Mouse (Mus musculus) gastrocnemius, postnatal 14 days (tissue): ENCODE results near the gene Mtmr3. TPM values are rescaled to one million over a fixed set of nuclear protein-coding genes. Genes with fewer than 3 reads are reported as not detected.

ENCODE experiments used
- DNase-seq: peaks from one replicate; pipeline ENCODE4 v3.0.0; 2021; ENCODE audit warnings: mixed read lengths
- intact Hi-C: fragments of 180-260 bp; cut with DNase I; formaldehyde crosslinking; loops from one replicate; pipeline ENCODE4 v1.15.1; 2025; ENCODE audit warnings: low total_unique reads
- long read RNA-seq, 2 experiments: library from polyadenylated mRNA; stranded (forward); transcript quantifications; one replicate each; pipeline ENCODE4 v2.0.0; 2021
- total RNA-seq, 2 experiments: library from RNA; stranded (reverse); gene quantifications; 2 replicates each; pipeline ENCODE4 v1.2.3; 2021

Gene Mtmr3
- total RNA-seq = 10 to 100 TPM; 35.3 to 36.5 TPM
- long read RNA-seq, experiment 1, full-length matches to known transcripts = 1 of 35 reads
- long read RNA-seq, experiment 1, partial matches to known transcripts = 4 of 35 reads
- long read RNA-seq, experiment 1, other reads (novel, unspliced or antisense) = 30 of 35 reads
- long read RNA-seq, experiment 2, full-length matches to known transcripts = 4 of 36 reads
- long read RNA-seq, experiment 2, partial matches to known transcripts = 6 of 36 reads
- long read RNA-seq, experiment 2, other reads (novel, unspliced or antisense) = 26 of 36 reads

DNA sequence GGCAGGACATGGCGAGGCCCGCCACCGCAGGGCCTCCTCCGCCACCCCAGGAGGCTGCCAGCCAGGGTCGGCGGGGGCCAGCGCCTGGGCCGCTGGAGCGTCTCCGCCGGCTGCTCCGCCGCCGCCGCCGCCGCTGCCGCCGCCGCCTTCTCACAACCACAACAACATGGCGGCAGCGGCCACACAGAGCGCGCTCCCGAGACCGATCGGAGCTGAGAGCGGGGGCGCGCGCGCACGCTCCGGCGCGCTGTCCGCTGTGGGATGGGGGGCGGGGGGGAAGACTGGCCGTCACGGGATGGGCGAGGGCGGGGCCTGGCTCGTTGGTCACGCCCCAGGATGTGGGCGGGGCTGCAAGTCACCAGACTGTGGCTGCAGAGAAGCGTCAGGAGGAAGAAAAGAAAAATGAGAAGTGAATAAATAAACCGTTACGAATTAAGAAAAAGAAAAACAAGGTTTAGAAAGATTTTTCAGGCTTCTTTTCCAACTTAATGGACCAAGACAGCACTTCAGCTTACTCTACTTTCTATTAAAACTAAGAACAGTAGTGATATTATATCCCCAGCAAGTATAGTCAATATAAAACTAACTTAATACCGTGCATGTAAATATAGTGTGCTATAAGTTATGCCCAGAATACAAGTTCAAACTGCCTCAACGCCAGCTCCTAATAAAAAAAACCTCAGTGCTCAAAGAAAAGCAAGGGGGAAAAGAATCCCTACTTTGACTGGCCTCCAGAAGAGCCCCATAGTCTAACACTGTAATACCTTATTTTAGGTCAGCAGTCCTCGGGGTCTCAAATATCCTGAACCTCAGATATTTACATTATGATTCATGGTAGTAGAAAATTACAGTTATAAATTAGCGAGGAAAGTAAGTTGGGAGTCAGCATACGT, at the start of gene Mtmr3:
TSS of gene Mtmr3 (minus strand) at position 256 of the 893 bp plus-strand sequence.
- peak; percentile 97 for DNase-seq
- intact Hi-C loops = no loop called here

DNA sequence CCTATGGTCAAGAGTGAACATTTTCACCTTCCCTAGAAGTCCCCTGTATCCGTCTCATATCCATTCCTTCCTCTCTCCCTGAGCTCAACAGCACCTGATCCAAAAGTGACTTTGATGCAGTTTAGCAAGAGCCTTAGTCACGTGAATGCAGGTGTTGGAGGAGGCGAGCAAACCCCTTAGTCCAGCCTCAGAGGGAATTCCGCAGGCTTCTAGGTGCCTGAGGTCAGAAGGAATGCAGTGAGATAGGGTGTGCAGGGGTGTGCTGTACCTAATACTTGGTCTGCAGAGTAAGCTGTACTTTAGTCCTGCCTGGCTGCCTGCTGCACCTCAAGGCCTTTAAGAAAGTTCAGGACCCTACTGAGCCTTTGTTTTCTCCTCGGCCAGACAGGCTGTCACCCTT, 49.1 kb upstream of the Mtmr3 start:
- DNase-seq = no peak
- intact Hi-C loops = no loop called here

DNA sequence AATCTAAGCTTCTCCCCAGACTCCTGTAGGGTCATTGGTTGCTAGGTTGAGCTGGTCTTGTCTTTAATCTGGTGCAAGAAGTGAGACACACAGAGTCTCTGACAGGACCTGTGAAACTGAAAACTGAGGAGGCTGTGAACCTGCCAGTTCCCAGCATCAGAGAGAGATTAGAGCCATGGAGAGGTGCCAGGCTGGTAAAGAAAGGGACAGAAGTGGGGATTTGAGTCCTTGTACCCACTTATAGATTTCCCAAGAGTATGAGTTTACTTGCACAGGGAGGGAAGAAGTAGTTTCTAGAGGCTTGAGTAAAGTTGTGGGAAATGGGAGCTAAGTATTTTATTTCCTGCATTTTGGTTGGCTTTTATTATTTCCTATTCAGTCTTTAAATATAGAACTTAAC, 46.5 kb upstream of the Mtmr3 start:
- no peak for DNase-seq
- intact Hi-C loops = no loop called here

DNA sequence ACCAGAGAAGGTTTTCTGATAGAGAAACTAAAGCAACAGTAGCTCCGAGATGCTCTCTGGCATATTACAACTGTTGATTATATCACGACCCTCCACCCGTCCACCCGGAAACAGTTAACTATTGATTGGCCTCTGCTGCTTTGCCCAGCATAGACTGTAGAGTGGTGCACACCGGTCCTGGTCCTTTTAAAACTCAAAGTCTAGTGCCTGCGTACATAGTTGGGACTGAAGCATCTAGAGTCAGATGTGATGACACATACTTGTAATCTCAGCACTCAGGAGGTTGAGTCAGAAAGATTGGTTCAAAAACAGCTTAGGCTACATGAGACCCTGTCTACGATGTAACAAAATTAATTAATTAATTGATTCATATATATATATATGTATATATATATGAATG, 43.6 kb upstream of the Mtmr3 start:
- no peak for DNase-seq
- intact Hi-C loops = no loop called here

DNA sequence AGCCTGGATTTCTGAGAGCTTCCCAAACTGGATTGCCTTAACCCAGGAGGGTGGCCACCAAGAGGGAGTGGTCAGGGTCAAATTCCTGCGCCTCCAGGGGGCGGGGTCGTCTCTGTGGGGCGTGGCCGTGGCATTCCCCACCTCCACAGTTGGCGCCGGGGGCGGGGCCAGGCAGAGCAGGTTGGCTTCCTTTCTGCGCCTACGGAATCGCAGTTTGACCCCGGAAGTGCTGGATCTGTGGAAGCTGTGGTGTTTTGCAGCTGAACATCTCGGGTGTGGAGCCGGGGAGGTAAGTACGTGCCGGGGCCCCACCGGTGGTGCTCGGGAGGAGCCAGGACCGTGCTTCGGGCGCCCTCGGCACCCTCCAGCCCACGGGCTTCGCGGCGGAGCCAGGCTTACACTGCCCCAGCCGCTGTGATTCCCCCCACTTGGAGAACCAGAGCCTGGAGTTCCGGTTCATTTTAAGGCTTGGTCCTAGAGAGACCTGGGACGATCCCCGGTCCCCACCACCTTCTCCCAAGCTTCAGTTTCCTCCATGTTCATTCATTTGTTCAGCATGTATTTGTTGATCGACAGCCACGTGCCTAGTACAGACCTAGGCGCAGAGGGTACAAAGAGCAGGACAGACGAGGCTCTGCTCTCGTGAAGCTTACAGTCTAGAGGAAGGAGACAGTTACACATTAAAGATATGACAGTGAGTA, 43.0 kb upstream of the Mtmr3 start, which contains the start of gene Ascc2:
TSS of gene Ascc2 (plus strand) at position 214 of the 701 bp plus-strand sequence.
- peak; percentile 97 for DNase-seq
- intact Hi-C loops = no loop called here

DNA sequence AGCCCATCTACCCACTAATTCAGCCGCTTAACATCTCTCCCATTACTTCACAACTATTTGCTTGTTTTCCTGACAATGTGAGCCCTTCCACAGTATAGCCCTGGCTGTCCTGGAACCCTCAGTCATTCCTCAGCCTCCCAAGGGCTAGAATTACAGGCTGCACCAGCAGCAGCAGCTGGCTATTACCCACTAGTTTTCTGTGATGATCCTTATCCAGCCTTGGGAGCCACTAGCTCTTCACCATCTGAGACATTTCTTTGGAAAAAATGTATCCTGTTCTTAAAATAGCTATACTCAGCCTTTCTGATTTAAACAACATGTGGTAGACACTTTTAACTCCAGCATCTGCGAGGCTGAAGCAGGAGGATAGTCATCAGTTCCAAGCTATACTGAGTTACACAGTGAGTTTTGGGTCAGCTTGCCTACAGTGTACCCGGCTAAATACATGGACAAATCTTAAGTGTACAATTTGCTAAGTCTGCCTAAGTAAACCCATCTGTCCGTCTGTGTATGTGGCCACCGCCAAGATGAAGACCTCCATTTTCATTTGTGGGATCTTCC, 42.2 kb upstream of the Mtmr3 start:
- intact Hi-C loops = no loop called here

DNA sequence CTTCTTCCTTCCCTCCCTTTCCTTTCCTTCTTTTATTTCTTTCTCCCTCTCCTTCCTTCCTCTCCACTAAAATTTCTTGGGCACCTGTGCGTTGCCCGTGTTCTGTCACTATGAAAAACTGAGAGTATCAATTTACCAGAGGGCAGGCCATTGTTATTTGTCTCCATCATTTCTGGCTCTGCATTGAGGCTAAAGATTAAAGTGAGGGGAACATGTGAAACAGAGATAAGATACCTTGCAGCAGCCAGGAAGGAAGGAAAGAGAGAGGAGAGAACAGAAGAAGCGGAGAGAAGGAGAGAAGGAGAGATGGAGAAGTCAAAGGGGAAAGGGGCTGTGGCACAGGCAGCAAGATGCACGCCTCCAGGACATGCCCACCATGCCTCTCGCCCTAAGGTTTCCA, 39.7 kb upstream of the Mtmr3 start:
- intact Hi-C loops = no loop called here
- DNase-seq = no peak

More for the DNA sequence above, 42.2 kb upstream of the Mtmr3 start:
- DNase-seq = no peak

DNA sequence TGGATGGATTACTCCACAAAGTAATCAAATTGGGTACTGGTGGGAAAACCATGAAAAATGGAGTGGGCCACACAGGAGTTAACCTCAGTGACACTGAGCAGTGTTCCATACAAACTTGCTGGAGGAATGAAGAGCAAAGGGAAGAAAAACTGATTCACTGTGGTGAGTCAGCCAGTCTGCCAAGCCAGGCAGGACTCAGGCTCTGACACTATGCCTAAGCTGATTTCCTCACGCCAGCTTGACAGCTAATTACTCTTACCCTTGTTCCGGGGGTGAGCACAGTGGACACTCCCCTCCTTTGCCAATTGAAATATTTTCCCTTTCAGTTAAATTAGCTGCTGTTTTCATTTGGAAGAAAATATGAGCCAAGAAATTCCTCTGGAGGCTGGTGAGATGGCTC, 38.8 kb upstream of the Mtmr3 start:
- no peak for DNase-seq
- intact Hi-C loops = no loop called here

DNA sequence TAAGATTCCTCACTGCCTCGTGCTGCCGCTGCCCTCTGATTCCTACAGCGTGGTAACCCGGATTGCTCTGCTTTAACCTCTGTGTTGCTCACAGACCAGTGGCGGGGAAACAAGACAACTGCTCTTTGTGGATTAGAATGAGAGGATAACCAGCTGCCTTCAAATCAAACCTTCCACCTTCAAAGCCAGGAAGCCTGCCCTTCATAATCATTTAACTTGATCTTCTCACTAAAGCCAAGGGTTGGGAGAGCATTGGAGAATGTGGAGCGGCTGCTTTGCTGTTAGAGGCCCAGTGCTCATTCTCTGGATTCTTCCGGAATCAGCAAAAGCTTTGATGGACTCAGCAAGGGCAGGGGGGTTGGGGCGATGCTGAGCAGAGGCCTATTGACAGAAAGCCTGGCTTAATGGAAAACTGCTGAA, 35.2 kb upstream of the Mtmr3 start:
- intact Hi-C loops = no loop called here

DNA sequence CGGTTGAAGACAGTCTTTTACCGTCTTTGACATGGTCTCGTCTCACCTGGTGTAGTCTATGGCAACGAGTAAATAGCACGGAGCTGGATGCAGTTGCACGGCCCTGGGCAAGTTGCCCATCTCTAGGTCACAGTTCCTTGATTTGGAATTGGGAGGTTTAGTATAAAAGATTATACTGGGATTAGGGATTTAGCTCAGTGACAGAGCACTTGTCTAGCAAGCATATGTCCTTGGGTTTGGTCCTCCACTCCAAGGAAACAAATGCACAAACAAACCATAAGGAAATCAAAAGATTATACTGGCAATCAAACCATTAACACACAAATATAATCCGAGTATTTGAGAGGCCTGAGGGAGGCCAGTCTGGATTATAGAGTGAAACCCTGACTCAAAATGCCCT, 33.0 kb upstream of the Mtmr3 start:
- intact Hi-C loops = no loop called here

More for the DNA sequence above, 35.2 kb upstream of the Mtmr3 start:
- no peak for DNase-seq

DNA sequence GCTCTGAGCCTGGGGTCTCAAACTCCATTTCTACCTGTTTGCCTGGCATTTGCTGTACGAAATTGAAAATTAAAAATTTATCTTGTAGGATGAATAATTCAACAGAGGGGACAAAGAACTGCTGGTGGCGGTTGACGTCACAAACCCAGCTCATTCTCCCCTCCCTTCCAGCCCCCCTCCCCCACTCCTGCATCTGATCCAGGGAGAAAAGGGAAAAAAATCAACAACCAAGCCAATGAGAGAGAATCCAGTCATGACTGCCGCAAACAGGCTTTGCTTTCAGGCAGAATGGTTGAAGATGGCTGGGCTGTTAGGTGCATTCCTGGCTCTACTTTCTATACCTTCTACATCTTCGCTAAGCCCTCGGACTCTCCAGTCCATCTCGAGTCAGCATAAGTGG, 31.3 kb upstream of the Mtmr3 start:
- DNase-seq = no peak
- intact Hi-C loops = no loop called here

More for the DNA sequence above, 33.0 kb upstream of the Mtmr3 start:
- no peak for DNase-seq

DNA sequence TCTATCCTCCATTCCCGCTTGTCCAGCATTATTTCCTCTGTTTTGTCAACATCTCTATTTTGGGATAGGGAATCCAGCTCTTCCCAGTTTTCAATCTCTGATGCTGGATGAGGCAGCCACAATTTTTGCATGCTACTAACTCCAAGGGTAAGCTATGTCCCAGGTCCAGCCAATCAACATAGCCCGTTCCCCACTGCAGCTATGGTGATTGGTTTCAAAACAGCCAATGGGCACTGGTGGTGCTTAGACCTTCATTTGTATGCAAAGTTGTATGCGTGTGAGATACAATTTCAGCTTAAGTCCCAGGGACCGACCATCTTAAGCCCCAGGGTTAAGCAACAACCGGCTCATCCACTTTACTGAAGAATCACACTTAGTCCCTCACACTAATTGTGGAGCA, 28.3 kb upstream of the Mtmr3 start:
- DNase-seq = no peak
- intact Hi-C loops = no loop called here

DNA sequence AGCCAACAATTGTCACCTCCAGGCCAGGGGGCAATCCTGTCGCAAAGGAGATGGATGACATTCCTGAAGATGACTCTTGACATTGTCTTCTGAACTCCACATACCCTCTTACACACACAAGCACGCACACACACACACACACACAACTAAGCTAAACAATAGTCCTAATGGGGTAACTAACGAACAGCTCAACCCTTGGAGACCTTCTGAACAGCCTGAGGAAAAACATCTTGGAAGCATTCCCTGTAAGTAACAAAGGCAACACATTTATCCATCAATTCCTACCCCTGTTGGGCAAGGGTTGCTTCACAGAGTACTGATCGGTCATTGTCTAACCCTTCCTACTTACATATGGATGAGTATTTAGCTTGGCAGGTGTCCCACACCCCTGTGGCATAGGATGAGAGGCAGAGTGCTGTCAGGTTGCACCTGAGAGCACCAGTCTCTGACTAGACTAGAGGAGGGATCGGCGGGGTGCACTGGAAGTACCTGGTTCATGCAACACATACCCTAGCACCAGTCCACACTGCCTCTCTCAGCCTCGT, 27.9 kb upstream of the Mtmr3 start:
- intact Hi-C loops = no loop called here
- no peak for DNase-seq

DNA sequence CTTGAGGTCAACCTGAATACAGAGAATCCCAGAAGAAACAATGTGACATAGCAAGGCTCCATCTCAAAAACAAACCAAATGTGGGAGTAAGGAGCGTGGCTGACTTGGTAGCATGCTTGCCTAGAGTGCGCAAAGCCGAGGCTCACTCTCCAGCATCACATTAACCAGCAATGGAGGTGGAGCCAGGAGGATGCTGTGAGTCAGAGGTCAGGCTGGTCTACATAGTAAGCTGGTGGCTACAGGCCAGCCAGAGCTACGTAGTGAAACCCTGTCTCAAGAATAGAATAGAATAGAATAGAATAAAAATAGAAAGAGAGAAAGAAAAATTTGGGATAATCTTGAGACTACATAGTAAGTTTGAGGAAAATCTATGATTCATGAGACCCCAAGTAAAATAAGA, 27.2 kb upstream of the Mtmr3 start:
- intact Hi-C loops = no loop called here
- DNase-seq = no peak

DNA sequence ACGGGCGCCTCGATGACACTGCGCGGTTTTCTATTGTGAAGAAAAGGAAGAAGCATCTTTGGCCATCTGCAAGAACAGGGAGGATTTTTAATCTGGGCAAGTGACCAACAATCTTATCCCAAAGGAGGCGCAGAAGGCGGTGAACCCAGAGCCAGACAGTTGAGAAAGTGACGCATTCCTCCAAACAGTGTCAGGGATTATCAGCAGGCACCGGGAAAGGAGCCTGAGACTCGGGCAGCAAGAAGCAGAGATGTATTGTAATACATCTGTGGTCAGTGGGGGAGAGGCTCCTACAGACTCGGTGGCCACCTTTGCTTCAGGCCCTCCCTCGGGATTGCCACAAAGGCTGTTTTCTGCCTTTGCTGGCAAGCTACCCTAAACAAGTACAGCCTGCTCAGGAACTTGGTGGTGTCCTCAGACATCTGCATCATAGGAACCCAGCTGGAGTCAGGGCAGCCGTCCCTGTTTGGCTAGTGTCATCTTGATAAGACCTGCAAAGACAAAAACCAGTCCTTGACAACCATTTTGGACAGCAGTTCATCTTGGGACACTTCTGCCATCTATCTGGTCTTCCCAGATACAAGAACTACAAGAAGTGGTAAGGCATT, 25.9 kb upstream of the Mtmr3 start:
- DNase-seq = peak; percentile 33
- intact Hi-C loops = no loop called here

DNA sequence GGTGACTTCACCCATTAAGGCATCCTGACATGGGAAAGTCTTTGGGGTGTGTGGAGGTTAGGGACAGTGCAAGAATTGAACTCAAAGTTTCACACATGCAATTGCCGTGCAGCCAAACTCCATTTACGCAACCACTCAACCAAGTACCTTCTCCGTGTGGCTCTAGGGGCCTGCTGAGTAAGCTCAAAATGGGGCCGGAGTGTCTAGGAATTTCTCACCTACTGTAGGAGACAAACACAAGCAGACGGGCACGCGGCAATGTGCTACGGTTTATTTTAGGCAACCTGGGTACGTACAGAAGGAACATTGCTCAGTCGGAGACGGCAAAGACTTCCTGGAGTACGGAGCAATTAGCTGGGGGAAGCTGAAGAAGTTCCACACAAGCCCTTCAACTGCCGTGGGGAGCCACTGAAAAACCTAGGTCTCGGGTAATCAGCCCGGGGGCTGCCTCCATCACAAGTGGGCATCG, 25.4 kb upstream of the Mtmr3 start, which contains the start of gene Gm11032:
TSS of gene Gm11032 (plus strand) at position 51 of the 469 bp plus-strand sequence.
- no peak for DNase-seq
- intact Hi-C loops = no loop called here

DNA sequence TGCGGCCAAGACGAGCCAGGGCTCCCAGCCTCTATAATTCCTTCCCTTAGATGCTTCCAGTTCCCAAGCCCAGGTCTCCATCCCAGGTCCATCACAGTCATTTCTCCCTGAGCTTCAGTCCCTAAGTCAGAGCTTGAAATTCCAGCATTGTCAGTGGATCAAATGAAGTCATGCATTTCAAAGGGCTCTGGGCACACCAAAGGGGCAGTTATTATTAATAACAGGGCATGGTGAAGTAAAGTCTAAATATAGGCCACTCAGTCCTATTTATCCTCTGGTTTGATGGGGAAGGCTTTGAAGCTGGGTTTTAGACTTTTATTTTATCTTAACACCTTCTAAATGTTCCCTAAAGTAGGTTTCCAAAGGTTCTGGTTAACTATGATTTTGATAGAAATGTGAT, 17.2 kb upstream of the Mtmr3 start:
- DNase-seq = no peak
- intact Hi-C loops = no loop called here

DNA sequence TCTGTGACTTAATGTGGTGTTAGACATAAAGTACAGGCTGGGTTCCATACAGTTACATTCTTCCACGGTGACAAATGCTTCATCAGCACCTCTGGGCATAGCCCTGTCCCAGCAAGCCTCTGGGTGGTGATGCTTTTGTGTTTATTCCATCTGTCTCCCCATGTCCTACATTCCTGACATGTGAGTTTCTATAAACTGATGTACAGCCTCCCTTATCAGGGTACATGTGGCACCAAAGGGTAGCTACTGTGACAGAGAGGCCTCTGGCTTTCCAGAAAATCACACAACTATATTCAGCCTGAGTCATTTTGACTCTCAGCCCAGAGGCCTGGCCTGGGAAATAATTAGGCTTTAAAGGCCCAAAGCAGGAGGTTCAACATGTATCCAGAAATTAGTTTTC, 11.9 kb upstream of the Mtmr3 start:
- no peak for DNase-seq
- intact Hi-C loops = no loop called here

DNA sequence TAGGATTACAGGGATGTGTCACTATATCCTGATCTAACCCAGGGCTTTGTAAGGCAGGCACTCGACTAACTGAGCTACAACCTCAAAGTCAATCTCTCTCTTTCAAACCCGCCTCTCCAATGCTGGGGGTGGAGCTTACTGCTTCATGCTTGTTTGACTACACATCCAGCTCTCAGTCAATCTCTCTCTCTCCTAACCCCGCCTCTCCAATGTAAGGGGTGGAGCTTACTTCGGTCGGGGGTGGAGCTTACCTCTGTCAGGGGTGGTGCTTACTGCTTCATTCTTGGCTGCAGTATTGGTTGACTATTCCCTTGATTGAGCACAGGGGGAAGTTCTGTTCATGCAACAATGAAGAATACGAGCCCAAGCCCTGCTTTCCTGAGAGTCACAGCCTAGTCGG, 10.8 kb upstream of the Mtmr3 start:
- intact Hi-C loops = no loop called here

More for the DNA sequence above, 10.8 kb upstream of the Mtmr3 start:
- no peak for DNase-seq
